Mouse (Mus musculus): ENCODE measurements around the gene Fer1l4. TPM values are rescaled to one million over a fixed set of nuclear protein-coding genes. Genes with fewer than 3 reads are reported as not detected.

The Fer1l4 gene
- total and polyA plus RNA-seq, 3 experiments, result 0.53 TPM; not detected in 2

- DNase-seq (ENCODE audit: low spot score), result no peak
- TF ChIP-seq CTCF (IDR thresholded peaks at IDR 0.05; ENCODE audit: low read depth, low read length) (no peak), GATA1 (IDR thresholded peaks at IDR 0.05; ENCODE audit: borderline replicate concordance, low read length) (no peak), TAL1 (conservative IDR thresholded peaks at IDR 0.05; ENCODE audit: low read depth, low read length) (no peak), POLR2AphosphoS5 (IDR thresholded peaks at IDR 0.05; ENCODE audit: insufficient replicate concordance, low read depth, low read length) (no peak), GATA2 (IDR thresholded peaks at IDR 0.05; ENCODE audit: borderline replicate concordance, low read depth, low read length) (no peak)
Measured at GRCm38 (mm10) chr2:156079674-156080073, 26.9 kb upstream of the Fer1l4 start.

GRCm38 (mm10) chr2:156079183-156079560 lies 26.4 kb upstream of the Fer1l4 start:
- ATAC-seq (ENCODE audit: extremely low read depth, insufficient number of reproducible peaks, low FRiP score, poor library complexity, severe bottlenecking) (no peak), DNase-seq (ENCODE audit: low spot score) (no peak)
- H3K36me3 ChIP-seq (replicated peaks), result peaks cover 90% of the 10 kb centered on the region
- no peaks in the 10 kb centered on the region for H3K9me3 ChIP-seq (replicated peaks)
- TF ChIP-seq GATA1 (IDR thresholded peaks at IDR 0.05; ENCODE audit: borderline replicate concordance, low read length), result no peak
- TF ChIP-seq GATA2 (IDR thresholded peaks at IDR 0.05; ENCODE audit: borderline replicate concordance, low read depth, low read length), result no peak
- no peak for TF ChIP-seq TAL1 (conservative IDR thresholded peaks at IDR 0.05; ENCODE audit: low read depth, low read length)
- TF ChIP-seq POLR2AphosphoS5 (IDR thresholded peaks at IDR 0.05; ENCODE audit: insufficient replicate concordance, low read depth, low read length), result no peak
- H3K4me3 ChIP-seq (ENCODE audit: low read depth, low read length), result no peak overlapping the region
- H3K27me3 ChIP-seq (ENCODE audit: insufficient read depth, low read length), result no peaks in the 10 kb centered on the region
- H3K4me1 ChIP-seq (ENCODE audit: insufficient read depth, low read depth, low read length), result peaks cover 10% of the 10 kb centered on the region

More at GRCm38 (mm10) chr2:156079674-156080073, 26.9 kb upstream of the Fer1l4 start:
- no peak for ATAC-seq (ENCODE audit: extremely low read depth, insufficient number of reproducible peaks, low FRiP score, poor library complexity, severe bottlenecking)
- peaks cover 89% of the 10 kb centered on the region for H3K36me3 ChIP-seq (replicated peaks)
- no peak overlapping the region for H3K4me3 ChIP-seq (ENCODE audit: low read depth, low read length)
- H3K27me3 ChIP-seq (ENCODE audit: insufficient read depth, low read length), result no peaks in the 10 kb centered on the region
- H3K4me1 ChIP-seq (ENCODE audit: insufficient read depth, low read depth, low read length), result peaks cover 10% of the 10 kb centered on the region
- H3K9me3 ChIP-seq (replicated peaks), result no peaks in the 10 kb centered on the region

- H3K4me1 ChIP-seq (ENCODE audit: insufficient read depth, low read depth, low read length), result peaks cover 10% of the 10 kb centered on the region
- H3K4me3 ChIP-seq (ENCODE audit: low read depth, low read length), result no peak overlapping the region
- peaks cover 96% of the 10 kb centered on the region for H3K36me3 ChIP-seq (replicated peaks)
- TF ChIP-seq CTCF (IDR thresholded peaks at IDR 0.05; ENCODE audit: low read depth, low read length) (no peak), TAL1 (conservative IDR thresholded peaks at IDR 0.05; ENCODE audit: low read depth, low read length) (no peak), GATA1 (IDR thresholded peaks at IDR 0.05; ENCODE audit: borderline replicate concordance, low read length) (no peak), GATA2 (IDR thresholded peaks at IDR 0.05; ENCODE audit: borderline replicate concordance, low read depth, low read length) (no peak), POLR2AphosphoS5 (IDR thresholded peaks at IDR 0.05; ENCODE audit: insufficient replicate concordance, low read depth, low read length) (no peak)
- ATAC-seq (ENCODE audit: extremely low read depth, insufficient number of reproducible peaks, low FRiP score, poor library complexity, severe bottlenecking) (no peak), DNase-seq (ENCODE audit: low spot score) (no peak)
- H3K9me3 ChIP-seq (replicated peaks), result no peaks in the 10 kb centered on the region
- H3K27me3 ChIP-seq (ENCODE audit: insufficient read depth, low read length), result no peaks in the 10 kb centered on the region
Measured at GRCm38 (mm10) chr2:156078421-156079182, 25.9 kb upstream of the Fer1l4 start.

GRCm38 (mm10) chr2:156077461-156077860 lies 24.7 kb upstream of the Fer1l4 start:
- Histone ChIP-seq H3K9me3 (replicated peaks) (no peaks in the 10 kb centered on the region), H3K27me3 (ENCODE audit: insufficient read depth, low read length) (no peaks in the 10 kb centered on the region), H3K36me3 (replicated peaks) (peaks cover 98% of the 10 kb centered on the region), H3K4me3 (ENCODE audit: low read depth, low read length) (no peak overlapping the region), H3K4me1 (ENCODE audit: insufficient read depth, low read depth, low read length) (peaks cover 3% of the 10 kb centered on the region)
- no peak for ATAC-seq (ENCODE audit: extremely low read depth, insufficient number of reproducible peaks, low FRiP score, poor library complexity, severe bottlenecking)
- no peak for TF ChIP-seq POLR2AphosphoS5 (IDR thresholded peaks at IDR 0.05; ENCODE audit: insufficient replicate concordance, low read depth, low read length)
- no peak for TF ChIP-seq GATA2 (IDR thresholded peaks at IDR 0.05; ENCODE audit: borderline replicate concordance, low read depth, low read length)
- no peak for TF ChIP-seq GATA1 (IDR thresholded peaks at IDR 0.05; ENCODE audit: borderline replicate concordance, low read length)
- no peak for TF ChIP-seq TAL1 (conservative IDR thresholded peaks at IDR 0.05; ENCODE audit: low read depth, low read length)
- no peak for TF ChIP-seq CTCF (IDR thresholded peaks at IDR 0.05; ENCODE audit: low read depth, low read length)
- DNase-seq (ENCODE audit: low spot score), result no peak

GRCm38 (mm10) chr2:156073725-156074124 lies 21.0 kb upstream of the Fer1l4 start:
- ATAC-seq (ENCODE audit: extremely low read depth, insufficient number of reproducible peaks, low FRiP score, poor library complexity, severe bottlenecking), result no peak

GRCm38 (mm10) chr2:156071236-156071635 lies 18.5 kb upstream of the Fer1l4 start:
- DNase-seq (ENCODE audit: low spot score), result no peak
- no peak for ATAC-seq (ENCODE audit: extremely low read depth, insufficient number of reproducible peaks, low FRiP score, poor library complexity, severe bottlenecking)
- H3K27me3 ChIP-seq (ENCODE audit: insufficient read depth, low read length), result no peaks in the 10 kb centered on the region
- TF ChIP-seq GATA1 (IDR thresholded peaks at IDR 0.05; ENCODE audit: borderline replicate concordance, low read length), result no peak
- TF ChIP-seq GATA2 (IDR thresholded peaks at IDR 0.05; ENCODE audit: borderline replicate concordance, low read depth, low read length), result no peak
- no peak for TF ChIP-seq POLR2AphosphoS5 (IDR thresholded peaks at IDR 0.05; ENCODE audit: insufficient replicate concordance, low read depth, low read length)
- TF ChIP-seq CTCF (IDR thresholded peaks at IDR 0.05; ENCODE audit: low read depth, low read length), result no peak
- TF ChIP-seq TAL1 (conservative IDR thresholded peaks at IDR 0.05; ENCODE audit: low read depth, low read length), result no peak
- no peak overlapping the region for H3K4me3 ChIP-seq (ENCODE audit: low read depth, low read length)
- no peaks in the 10 kb centered on the region; the same call in 1 of the 2 replicates for H3K4me1 ChIP-seq (ENCODE audit: insufficient read depth, low read depth, low read length)
- peaks cover 85% of the 10 kb centered on the region for H3K36me3 ChIP-seq (replicated peaks)
- H3K9me3 ChIP-seq (replicated peaks), result no peaks in the 10 kb centered on the region

More at GRCm38 (mm10) chr2:156073725-156074124, 21.0 kb upstream of the Fer1l4 start:
- peaks cover 92% of the 10 kb centered on the region for H3K36me3 ChIP-seq (replicated peaks)
- no peak for DNase-seq (ENCODE audit: low spot score)
- TF ChIP-seq CTCF (IDR thresholded peaks at IDR 0.05; ENCODE audit: low read depth, low read length) (no peak), GATA2 (IDR thresholded peaks at IDR 0.05; ENCODE audit: borderline replicate concordance, low read depth, low read length) (no peak), TAL1 (conservative IDR thresholded peaks at IDR 0.05; ENCODE audit: low read depth, low read length) (no peak), GATA1 (IDR thresholded peaks at IDR 0.05; ENCODE audit: borderline replicate concordance, low read length) (no peak), POLR2AphosphoS5 (IDR thresholded peaks at IDR 0.05; ENCODE audit: insufficient replicate concordance, low read depth, low read length) (no peak)
- H3K4me1 ChIP-seq (ENCODE audit: insufficient read depth, low read depth, low read length), result peaks cover 3% of the 10 kb centered on the region
- H3K9me3 ChIP-seq (replicated peaks), result no peaks in the 10 kb centered on the region
- no peaks in the 10 kb centered on the region for H3K27me3 ChIP-seq (ENCODE audit: insufficient read depth, low read length)
- no peak overlapping the region for H3K4me3 ChIP-seq (ENCODE audit: low read depth, low read length)

All from G1E (cell line).